Mouse (Mus musculus): ENCODE measurements at regions not wholly inside any gene's neighbourhood (a gene's known extent, or its start where the extent isn't known, plus 50 kb on each side); places are given as distances from the start of the nearest gene placed in this dataset.

DNA sequence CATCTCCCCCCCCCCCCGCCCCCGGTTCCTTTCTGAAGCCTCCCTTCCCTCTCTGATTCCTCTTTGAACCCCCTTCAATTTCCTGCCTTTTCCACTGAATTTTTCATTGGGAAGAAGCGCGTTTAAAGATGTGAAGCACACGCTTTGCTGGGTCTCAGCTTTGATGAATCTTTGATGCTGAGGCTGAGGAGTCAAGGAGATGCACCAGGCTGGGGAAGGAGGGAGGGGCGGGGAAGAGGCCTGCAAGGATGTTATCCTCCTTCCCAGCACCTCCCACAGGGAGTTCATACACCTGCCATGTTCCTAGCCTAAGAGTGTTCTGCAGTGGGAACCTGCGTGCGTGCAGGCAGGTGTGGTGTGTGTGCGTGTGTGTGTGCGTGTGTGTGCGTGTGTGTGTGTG is 205.9 kb downstream of the Uaca start:
- no peak for ATAC-seq (ENCODE audit: borderline replicate concordance, extremely low read depth, low FRiP score, low TSS enrichment)
- Histone ChIP-seq H3K9me3 (no peaks in the 10 kb centered on the region), H3K36me3 (no peaks in the 10 kb centered on the region), H3K27ac (no peak overlapping the region), H3K27me3 (peaks cover 4% of the 10 kb centered on the region; the same call in 1 of the 2 replicates), H3K4me2 (no peak overlapping the region), H3K4me3 (no peak overlapping the region), H3K4me1 (peaks cover 1% of the 10 kb centered on the region; the same call in 1 of the 2 replicates), H3K9ac (no peak overlapping the region)
- 70% methylated on average over 11 of the region's 11 CpGs for WGBS

DNA sequence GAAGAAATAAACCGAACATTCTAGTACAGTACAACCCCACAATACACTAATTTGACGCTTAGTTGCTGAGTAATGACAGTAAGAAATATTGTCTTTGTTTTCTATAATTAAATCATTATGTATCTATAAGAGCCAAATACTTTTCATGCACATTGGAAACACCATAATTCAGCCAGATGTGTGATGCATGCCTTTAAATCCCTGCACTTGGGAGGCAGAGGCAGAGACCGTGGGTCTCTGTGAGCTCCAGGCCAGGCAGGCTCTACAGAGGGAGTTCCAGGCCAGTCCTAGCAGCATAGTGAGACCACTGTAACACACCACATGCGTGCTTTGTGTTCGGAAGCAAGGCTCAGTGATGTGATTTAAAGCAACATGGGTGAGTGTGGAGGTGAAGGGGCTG is 208.2 kb downstream of the Uaca start:
- H3K4me3 ChIP-seq: no peak overlapping the region
- H3K4me2 ChIP-seq: no peak overlapping the region
- H3K9me3 ChIP-seq: no peaks in the 10 kb centered on the region
- no peak overlapping the region for H3K9ac ChIP-seq
- no peaks in the 10 kb centered on the region for H3K4me1 ChIP-seq
- no peaks in the 10 kb centered on the region for H3K36me3 ChIP-seq
- no peak for ATAC-seq (ENCODE audit: borderline replicate concordance, extremely low read depth, low FRiP score, low TSS enrichment)
- H3K27me3 ChIP-seq: no peaks in the 10 kb centered on the region; the same call in 1 of the 2 replicates
- no peak overlapping the region for H3K27ac ChIP-seq
- WGBS: 76% methylated on average over 5 of the region's 5 CpGs

DNA sequence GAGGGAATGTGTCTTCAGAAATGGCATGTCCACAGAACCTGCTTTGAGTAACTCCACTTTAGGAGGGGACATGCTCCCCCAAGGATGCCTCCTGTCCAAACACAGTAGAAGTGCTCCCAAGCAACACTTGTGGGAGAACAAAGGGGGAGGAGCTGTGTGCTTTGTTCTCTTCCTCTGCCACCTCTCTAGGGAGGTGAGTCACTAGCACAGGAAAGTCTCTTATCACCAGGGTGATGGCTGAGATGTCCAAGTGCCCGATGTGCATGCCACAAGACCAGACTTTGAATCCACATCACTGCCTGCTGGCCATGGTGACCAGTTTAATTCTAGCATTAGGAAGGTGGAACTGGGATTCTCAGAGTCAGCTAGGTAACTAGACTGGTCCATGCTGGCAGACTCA is 214.1 kb downstream of the Uaca start:
- no peak overlapping the region for H3K4me3 ChIP-seq
- no peaks in the 10 kb centered on the region for H3K4me1 ChIP-seq
- no peak overlapping the region for H3K9ac ChIP-seq
- WGBS: 44% methylated on average over 1 of the region's 1 CpGs
- no peak overlapping the region for H3K27ac ChIP-seq
- no peak overlapping the region for H3K4me2 ChIP-seq
- no peaks in the 10 kb centered on the region for H3K27me3 ChIP-seq
- H3K36me3 ChIP-seq: no peaks in the 10 kb centered on the region
- H3K9me3 ChIP-seq: no peaks in the 10 kb centered on the region
- ATAC-seq (ENCODE audit: borderline replicate concordance, extremely low read depth, low FRiP score, low TSS enrichment): no peak

DNA sequence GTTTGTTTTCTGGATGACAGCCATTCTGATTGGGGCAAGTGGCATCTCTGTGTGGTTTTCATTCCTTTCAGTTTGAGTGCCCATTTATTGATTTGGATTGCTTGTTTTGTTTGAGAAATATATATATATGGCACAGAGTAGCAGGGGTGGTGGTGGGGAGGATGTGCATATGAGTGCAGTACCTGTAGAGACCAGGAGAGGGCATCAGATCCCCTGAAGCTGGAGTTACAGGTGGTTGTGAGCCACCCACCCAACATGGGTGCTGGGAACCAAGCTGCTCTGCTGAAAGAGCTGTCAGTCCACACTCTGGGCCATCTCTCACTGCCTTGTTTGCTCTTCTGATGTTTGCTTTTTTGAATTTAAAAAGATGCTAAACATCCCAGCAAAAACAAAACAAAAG is 216.7 kb downstream of the Uaca start:
- H3K27me3 ChIP-seq: 0 out of 2 replicates have a peak, but pooled peaks cover 2% of the 10 kb centered on the region
- ATAC-seq (ENCODE audit: borderline replicate concordance, extremely low read depth, low FRiP score, low TSS enrichment): no peak
- no peak overlapping the region for H3K27ac ChIP-seq
- H3K36me3 ChIP-seq: no peaks in the 10 kb centered on the region
- H3K9me3 ChIP-seq: no peaks in the 10 kb centered on the region
- H3K4me2 ChIP-seq: no peak overlapping the region
- H3K4me1 ChIP-seq: no peaks in the 10 kb centered on the region
- H3K4me3 ChIP-seq: no peak overlapping the region
- H3K9ac ChIP-seq: no peak overlapping the region

DNA sequence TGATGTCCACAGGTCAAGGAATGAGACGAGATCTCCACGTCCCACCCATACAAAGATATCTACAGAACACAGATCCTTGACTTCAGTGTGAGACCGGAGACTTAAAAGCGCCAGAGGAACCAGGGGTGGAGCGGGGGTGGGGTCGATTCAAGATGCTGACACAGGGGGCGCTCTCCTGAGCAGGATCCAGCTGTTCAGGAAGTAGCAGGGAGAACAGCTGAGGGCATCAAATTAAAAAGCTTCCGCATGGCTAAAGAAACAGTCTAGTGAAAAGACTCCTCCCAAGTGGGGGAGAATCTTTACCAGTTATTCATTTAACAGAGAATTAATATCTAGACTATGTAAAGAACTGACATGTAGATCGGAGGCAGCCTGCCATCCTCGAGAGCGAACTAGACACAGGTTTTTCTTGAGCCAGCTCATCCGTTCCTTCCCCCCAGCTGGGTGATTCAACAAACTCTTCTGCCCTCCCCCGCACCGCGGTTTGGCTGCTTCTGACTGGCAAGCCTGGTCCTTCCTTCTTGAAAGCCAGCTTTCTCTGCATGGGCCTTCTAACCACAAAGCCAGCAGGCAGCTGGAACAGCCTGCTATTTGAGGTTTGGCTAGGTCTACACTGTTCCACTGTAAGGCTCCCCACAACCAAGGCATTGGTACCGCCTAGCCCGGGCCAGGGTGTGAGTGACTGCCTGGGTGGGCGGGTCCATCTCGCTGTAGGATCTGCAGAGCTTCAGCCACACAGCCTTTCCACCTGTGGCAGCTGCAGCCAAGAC is 218.6 kb downstream of the Uaca start:
- H3K27ac ChIP-seq: no peak overlapping the region
- no peaks in the 10 kb centered on the region for H3K36me3 ChIP-seq
- H3K27me3 ChIP-seq: peaks cover 10% of the 10 kb centered on the region; the same call in 1 of the 2 replicates
- H3K4me1 ChIP-seq: no peaks in the 10 kb centered on the region
- WGBS: 58% methylated on average over 19 of the region's 19 CpGs
- H3K4me3 ChIP-seq: no peak overlapping the region
- no peaks in the 10 kb centered on the region for H3K9me3 ChIP-seq
- ATAC-seq (ENCODE audit: borderline replicate concordance, extremely low read depth, low FRiP score, low TSS enrichment): no peak
- no peak overlapping the region for H3K4me2 ChIP-seq
- H3K9ac ChIP-seq: no peak overlapping the region

DNA sequence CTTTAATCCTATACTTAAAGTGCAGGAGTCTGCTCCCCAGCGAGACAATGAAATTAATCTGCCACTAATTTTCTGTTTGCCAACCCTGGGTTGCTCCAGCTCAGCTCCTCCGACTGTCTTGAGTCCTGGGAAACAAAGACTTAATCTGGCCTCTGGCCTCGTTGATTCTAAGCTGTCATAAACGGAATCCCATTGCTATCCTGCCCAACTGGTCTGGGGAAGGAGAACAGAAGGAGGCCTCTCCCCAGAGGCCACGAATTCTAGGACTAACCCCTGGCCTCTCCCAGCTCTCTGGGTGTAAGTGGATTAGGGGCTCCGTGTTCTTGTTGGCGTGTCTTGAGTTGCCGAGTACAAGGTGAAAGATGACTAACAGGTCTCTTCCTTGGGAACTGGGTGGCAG is 219.8 kb downstream of the Uaca start:
- no peak overlapping the region for H3K9ac ChIP-seq
- H3K27ac ChIP-seq: no peak overlapping the region
- ATAC-seq (ENCODE audit: borderline replicate concordance, extremely low read depth, low FRiP score, low TSS enrichment): no peak
- no peak overlapping the region for H3K4me2 ChIP-seq
- 65% methylated on average over 8 of the region's 8 CpGs for WGBS
- no peaks in the 10 kb centered on the region for H3K36me3 ChIP-seq
- no peak overlapping the region for H3K4me3 ChIP-seq
- H3K4me1 ChIP-seq: no peaks in the 10 kb centered on the region
- peaks cover 10% of the 10 kb centered on the region; the same call in 1 of the 2 replicates for H3K27me3 ChIP-seq
- H3K9me3 ChIP-seq: no peaks in the 10 kb centered on the region

DNA sequence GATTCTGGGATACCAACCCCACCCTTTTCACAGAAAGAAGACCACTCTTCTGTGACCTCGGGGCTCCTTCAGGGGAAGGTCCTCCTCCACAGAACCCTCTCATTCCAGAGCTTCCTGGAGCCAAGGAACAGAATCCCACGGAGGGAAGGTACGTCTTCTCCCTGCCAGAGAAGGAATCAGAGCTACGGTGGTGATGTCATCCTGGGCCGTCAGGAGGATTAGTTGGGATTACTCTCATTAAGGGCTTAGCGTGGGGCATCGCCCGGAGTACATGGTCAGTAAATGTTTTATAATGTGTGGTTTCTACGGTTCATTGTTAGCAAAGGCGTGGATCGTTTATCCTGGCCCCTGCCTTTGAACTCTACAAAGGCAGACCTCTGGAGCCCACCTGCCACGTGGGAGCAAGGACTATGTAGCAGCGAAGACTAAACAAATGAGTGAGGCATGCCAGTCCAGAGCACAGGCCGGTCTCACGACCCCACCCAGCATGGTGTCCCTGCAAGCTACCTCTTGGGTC is 221.1 kb downstream of the Uaca start:
- H3K4me1 ChIP-seq: no peaks in the 10 kb centered on the region
- no peak overlapping the region for H3K9ac ChIP-seq
- no peak overlapping the region for H3K4me2 ChIP-seq
- H3K4me3 ChIP-seq: no peak overlapping the region
- 57% methylated on average over 15 of the region's 15 CpGs for WGBS
- H3K36me3 ChIP-seq: no peaks in the 10 kb centered on the region
- H3K27ac ChIP-seq: no peak overlapping the region
- H3K27me3 ChIP-seq: peaks cover 10% of the 10 kb centered on the region; the same call in 1 of the 2 replicates
- no peaks in the 10 kb centered on the region for H3K9me3 ChIP-seq
- ATAC-seq (ENCODE audit: borderline replicate concordance, extremely low read depth, low FRiP score, low TSS enrichment): no peak

DNA sequence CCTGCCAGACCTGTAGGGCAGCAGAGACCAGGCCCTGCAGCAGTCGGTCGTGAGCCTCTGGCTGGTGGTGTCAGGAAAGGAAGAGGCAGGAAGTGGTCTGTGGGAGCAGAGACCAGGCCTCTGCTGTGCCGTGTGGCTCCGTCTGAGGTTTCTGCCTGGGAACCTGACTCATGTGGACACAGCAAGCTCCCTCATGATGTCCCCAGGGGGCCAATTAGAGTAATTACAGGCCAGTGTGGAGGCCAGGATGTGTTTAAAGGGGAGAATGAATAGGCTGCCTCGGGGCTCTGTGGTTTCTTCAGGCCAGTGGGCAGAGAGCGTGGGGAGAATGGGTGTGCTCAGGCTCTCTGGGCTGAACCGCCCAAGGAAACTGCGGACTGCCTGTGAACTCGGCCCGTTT is 222.3 kb downstream of the Uaca start:
- H3K36me3 ChIP-seq: no peaks in the 10 kb centered on the region
- 53% methylated on average over 10 of the region's 10 CpGs for WGBS
- no peak overlapping the region for H3K27ac ChIP-seq
- no peaks in the 10 kb centered on the region for H3K4me1 ChIP-seq
- no peak overlapping the region for H3K9ac ChIP-seq
- H3K9me3 ChIP-seq: no peaks in the 10 kb centered on the region
- no peak for ATAC-seq (ENCODE audit: borderline replicate concordance, extremely low read depth, low FRiP score, low TSS enrichment)
- no peak overlapping the region for H3K4me2 ChIP-seq
- no peak overlapping the region for H3K4me3 ChIP-seq
- peaks cover 10% of the 10 kb centered on the region; the same call in 1 of the 2 replicates for H3K27me3 ChIP-seq

DNA sequence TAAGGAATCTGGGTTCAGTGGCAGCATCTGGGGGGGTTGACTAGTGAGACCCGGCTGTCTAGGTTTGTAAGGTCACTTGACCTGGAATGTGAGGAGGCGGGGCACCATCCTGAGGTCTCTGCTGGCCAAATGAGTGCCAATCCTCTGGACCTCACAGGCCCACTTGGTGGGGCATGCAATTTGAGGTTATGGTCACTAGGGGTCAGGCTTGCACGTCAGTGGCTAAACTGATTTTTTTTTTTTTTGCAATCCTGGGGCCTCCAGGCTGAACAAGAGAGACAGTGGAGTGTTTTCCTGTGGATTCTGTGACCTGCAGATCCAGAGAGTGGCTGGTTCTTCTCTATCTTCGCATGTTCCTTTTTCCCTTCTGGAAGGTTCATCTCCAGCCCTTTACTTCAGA is 225.6 kb downstream of the Uaca start:
- Histone ChIP-seq H3K4me1 (no peaks in the 10 kb centered on the region), H3K4me2 (no peak overlapping the region), H3K27me3 (peaks cover 13% of the 10 kb centered on the region; the same call in 1 of the 2 replicates), H3K9me3 (no peaks in the 10 kb centered on the region), H3K9ac (no peak overlapping the region), H3K27ac (no peak overlapping the region), H3K36me3 (no peaks in the 10 kb centered on the region), H3K4me3 (no peak overlapping the region)
- 69% methylated on average over 4 of the region's 4 CpGs for WGBS
- ATAC-seq (ENCODE audit: borderline replicate concordance, extremely low read depth, low FRiP score, low TSS enrichment): no peak

DNA sequence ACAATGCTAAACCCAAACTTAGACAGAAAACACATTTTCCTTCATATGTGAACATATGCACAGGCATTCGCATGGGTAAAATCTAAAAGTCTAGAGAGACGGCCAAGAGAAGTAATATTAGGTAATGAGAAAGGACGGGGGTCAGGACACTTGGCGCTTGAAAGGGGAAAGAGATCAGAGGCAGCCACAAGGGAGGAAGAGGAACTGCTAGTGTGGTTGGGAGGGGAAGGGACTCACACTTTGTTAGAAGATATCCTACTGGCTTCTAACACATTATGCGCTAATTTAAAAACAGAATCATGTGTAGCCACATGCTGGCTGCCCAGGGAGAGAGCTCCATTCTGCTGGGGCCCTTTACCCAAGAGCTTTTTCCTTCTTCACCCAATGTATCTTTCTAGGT is 227.5 kb downstream of the Uaca start:
- Histone ChIP-seq H3K27me3 (peaks cover 18% of the 10 kb centered on the region; the same call in 1 of the 2 replicates), H3K36me3 (no peaks in the 10 kb centered on the region), H3K4me3 (no peak overlapping the region), H3K9ac (no peak overlapping the region), H3K4me2 (no peak overlapping the region), H3K4me1 (no peaks in the 10 kb centered on the region), H3K27ac (no peak overlapping the region), H3K9me3 (no peaks in the 10 kb centered on the region)
- no peak for ATAC-seq (ENCODE audit: borderline replicate concordance, extremely low read depth, low FRiP score, low TSS enrichment)
- 90% methylated on average over 5 of the region's 5 CpGs for WGBS

DNA sequence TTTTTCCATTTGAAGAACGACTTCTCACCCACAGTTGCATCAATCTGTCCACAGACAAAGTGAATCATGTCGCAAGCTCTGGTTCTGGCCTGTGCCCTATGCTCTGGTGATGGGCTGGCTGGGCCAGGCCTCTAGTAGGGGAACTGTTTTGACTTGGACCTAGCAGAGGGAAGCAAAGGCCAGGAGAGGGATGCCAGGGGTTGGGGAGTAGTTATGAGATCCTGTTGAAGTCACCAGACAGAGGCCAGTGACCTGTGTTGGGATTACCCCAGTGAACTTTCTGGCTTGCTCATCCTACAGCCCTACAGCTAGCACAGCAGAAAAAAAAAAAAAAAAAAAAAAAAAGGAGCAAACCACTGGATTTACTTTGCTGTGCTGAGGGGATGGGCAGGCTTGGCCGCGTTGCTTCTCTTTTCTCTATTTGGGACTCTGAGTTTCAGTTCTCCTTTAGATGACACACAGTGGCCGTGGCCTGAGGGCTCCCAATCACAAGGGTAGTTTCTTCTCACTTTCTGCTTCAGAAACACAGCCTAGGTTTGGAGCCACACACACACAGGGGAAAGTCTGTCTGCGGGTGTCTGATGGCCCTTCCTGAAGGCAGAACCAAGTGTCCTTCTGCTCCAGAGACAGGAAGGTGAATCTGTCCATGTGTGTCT is 228.2 kb downstream of the Uaca start:
- WGBS: 77% methylated on average over 6 of the region's 6 CpGs
- H3K27ac ChIP-seq: no peak overlapping the region
- H3K4me3 ChIP-seq: no peak overlapping the region
- no peaks in the 10 kb centered on the region for H3K9me3 ChIP-seq
- no peak for ATAC-seq (ENCODE audit: borderline replicate concordance, extremely low read depth, low FRiP score, low TSS enrichment)
- H3K36me3 ChIP-seq: no peaks in the 10 kb centered on the region
- no peak overlapping the region for H3K9ac ChIP-seq
- H3K4me1 ChIP-seq: no peaks in the 10 kb centered on the region
- no peak overlapping the region for H3K4me2 ChIP-seq
- peaks cover 15% of the 10 kb centered on the region; the same call in 1 of the 2 replicates for H3K27me3 ChIP-seq

DNA sequence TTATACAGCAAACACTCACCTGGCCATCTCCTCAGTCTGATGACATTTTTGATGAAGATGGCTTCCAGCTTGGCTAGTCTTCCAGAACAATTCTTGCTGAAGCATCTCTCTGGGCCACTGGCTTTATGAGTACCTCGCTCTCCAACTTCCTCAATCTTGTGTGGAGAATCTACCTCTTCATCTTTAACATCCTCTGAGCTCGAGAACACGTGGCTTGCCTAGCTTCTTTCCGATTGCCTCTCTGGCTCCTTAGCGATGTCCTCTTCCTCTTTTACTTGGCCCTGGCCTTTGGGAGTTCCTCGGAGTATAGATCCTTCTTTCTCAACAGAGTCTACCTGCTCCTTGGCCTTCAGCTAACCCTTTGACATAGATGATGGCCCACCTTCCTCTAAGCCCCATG is 231.0 kb downstream of the Uaca start:
- H3K4me3 ChIP-seq: no peak overlapping the region
- 85% methylated on average over 6 of the region's 6 CpGs for WGBS
- no peak overlapping the region for H3K9ac ChIP-seq
- H3K4me2 ChIP-seq: no peak overlapping the region
- H3K27ac ChIP-seq: no peak overlapping the region
- no peak for ATAC-seq (ENCODE audit: borderline replicate concordance, extremely low read depth, low FRiP score, low TSS enrichment)
- H3K4me1 ChIP-seq: no peaks in the 10 kb centered on the region
- no peaks in the 10 kb centered on the region for H3K9me3 ChIP-seq
- peaks cover 36% of the 10 kb centered on the region; the same call in 1 of the 2 replicates for H3K27me3 ChIP-seq
- no peaks in the 10 kb centered on the region for H3K36me3 ChIP-seq

All from lung, embryonic 15.5 days (tissue).